Mouse (Mus musculus) intestine, postnatal 0 days (tissue): ENCODE data around the gene Il21. TPM values are rescaled to one million over a fixed set of nuclear protein-coding genes. Genes with fewer than 3 reads are reported as not detected.
A peak's percentile ranks its signal among the peaks of the same experiment; 100 is the strongest.

Source experiments
- ATAC-seq: fragments of 200-750 bp; cut with Nextera tagmentation; 2 replicates; pipeline ENCODE4 v1.8.0; 2017; ENCODE audit warnings: mild to moderate bottlenecking, moderate TSS enrichment, moderate library complexity
- H3K27ac ChIP-seq: fragments of 300-500 bp; sonication (generic); 2 replicates; pipeline ENCODE4 v1.5.1; 2014; ENCODE audit warnings: mild to moderate bottlenecking, low read depth, low read length, moderate library complexity
- H3K27me3 ChIP-seq: fragments of 300-500 bp; sonication (generic); replicated peaks from 2 replicates; pipeline ENCODE4 v1.6.1; 2014; ENCODE audit warnings: low read length, mixed read lengths; ENCODE audit not compliant: control insufficient read depth, insufficient read depth
- H3K36me3 ChIP-seq: fragments of 300-500 bp; sonication (generic); 2 replicates; pipeline ENCODE4 v1.6.1; 2014; ENCODE audit warnings: mild to moderate bottlenecking, moderate library complexity; ENCODE audit not compliant: control insufficient read depth, insufficient read depth
- H3K4me1 ChIP-seq: fragments of 300-500 bp; sonication (generic); replicated peaks from 2 replicates; pipeline ENCODE4 v1.6.1; 2014; ENCODE audit warnings: antibody characterized with exemption, low read length, mixed read lengths; ENCODE audit not compliant: control insufficient read depth, insufficient read depth
- H3K4me2 ChIP-seq: fragments of 300-500 bp; sonication (generic); replicated peaks from 2 replicates; pipeline ENCODE4 v1.6.1; 2014; ENCODE audit warnings: low read depth, mild to moderate bottlenecking, moderate library complexity
- H3K4me3 ChIP-seq: fragments of 300-500 bp; sonication (generic); 2 replicates; pipeline ENCODE4 v1.5.1; 2014; ENCODE audit warnings: low read depth, low read length
- H3K9ac ChIP-seq: fragments of 300-500 bp; sonication (generic); 2 replicates; pipeline ENCODE4 v1.6.1; 2014; ENCODE audit warnings: mild to moderate bottlenecking, low read depth, low read length
- H3K9me3 ChIP-seq: fragments of 300-500 bp; sonication (generic); 2 replicates; pipeline ENCODE4 v1.6.1; 2016; ENCODE audit warnings: mixed run types; ENCODE audit not compliant: control insufficient read depth
- CTCF ChIP-seq: sonication (generic); IDR thresholded peaks from 2 replicates; pipeline ENCODE4 v1.5.1; 2016; ENCODE audit warnings: low read depth, mild to moderate bottlenecking, control low read depth, antibody characterized with exemption, moderate library complexity
- WGBS: fragments of 180-500 bp; shearing (Covaris S2); extraction: QIAGEN DNeasy Blood & Tissue Kit; methylation state at CpG from one replicate; pipeline ENCODE4 v1.1.7; 2014; 5-methylcytosine and 5-hydroxymethylcytosine counted together
- polyA plus RNA-seq: library from polyadenylated mRNA; unstranded; fragments of >200 nt; fragmentation: Nextera tagmentation; extraction: Ambion mirVana; gene quantifications from 2 replicates; pipeline ENCODE4 v1.2.1, GENCODE M21; 2015

Il21 gene
- not detected in 2 replicates for polyA plus RNA-seq

- 81% methylated on average over 7 of the region's 7 CpGs for WGBS
These were observed at the start of gene Il21 for GRCm38 (mm10) chr3:37232586-37233222. Gene Il21, minus strand, starts transcription at chr3:37232636.

GRCm38 (mm10) chr3:37280871-37281270 lies 48.4 kb upstream of the Il21 start:
- Histone ChIP-seq H3K4me3 (no peak overlapping the region), H3K4me2 (no peak overlapping the region), H3K27ac (no peak overlapping the region), H3K9me3 (no peaks in the 10 kb centered on the region), H3K36me3 (no peaks in the 10 kb centered on the region), H3K4me1 (no peaks in the 10 kb centered on the region), H3K27me3 (no peaks in the 10 kb centered on the region), H3K9ac (no peak overlapping the region)
- ATAC-seq, result no peak
- no peak for TF ChIP-seq CTCF
- 68% methylated on average over 8 of the region's 8 CpGs for WGBS

More at GRCm38 (mm10) chr3:37232586-37233222, at the start of gene Il21:
- TF ChIP-seq CTCF, result no peak
- Histone ChIP-seq H3K4me3 (no peak within 1 kb of the TSS), H3K9ac (no peak within 1 kb of the TSS), H3K27ac (no peak within 1 kb of the TSS), H3K4me2 (no peak within 1 kb of the TSS), H3K4me1 (no peaks in the 10 kb centered on the region), H3K36me3 (no peaks in the 10 kb centered on the region), H3K27me3 (no peaks in the 10 kb centered on the region), H3K9me3 (no peaks in the 10 kb centered on the region)
- no peak for ATAC-seq

- Histone ChIP-seq H3K4me2 (no peak overlapping the region), H3K4me3 (no peak overlapping the region), H3K27ac (no peak overlapping the region), H3K9ac (no peak overlapping the region), H3K36me3 (no peaks in the 10 kb centered on the region), H3K27me3 (no peaks in the 10 kb centered on the region), H3K4me1 (no peaks in the 10 kb centered on the region), H3K9me3 (no peaks in the 10 kb centered on the region)
- no peak for ATAC-seq
- TF ChIP-seq CTCF, result no peak
- 87% methylated on average over 1 of the region's 1 CpGs for WGBS
These were observed 47.8 kb upstream of the Il21 start for GRCm38 (mm10) chr3:37280221-37280620.

GRCm38 (mm10) chr3:37274661-37275060 lies 42.2 kb upstream of the Il21 start:
- H3K27ac ChIP-seq, result no peak overlapping the region
- WGBS, result 74% methylated on average over 6 of the region's 6 CpGs
- no peak for TF ChIP-seq CTCF

GRCm38 (mm10) chr3:37273092-37273491 lies 40.7 kb upstream of the Il21 start:
- Histone ChIP-seq H3K27me3 (no peaks in the 10 kb centered on the region), H3K4me1 (no peaks in the 10 kb centered on the region), H3K4me2 (no peak overlapping the region), H3K9me3 (no peaks in the 10 kb centered on the region), H3K9ac (no peak overlapping the region), H3K27ac (no peak overlapping the region), H3K4me3 (no peak overlapping the region), H3K36me3 (no peaks in the 10 kb centered on the region)
- TF ChIP-seq CTCF, result no peak
- WGBS, result 78% methylated on average over 7 of the region's 7 CpGs
- no peak for ATAC-seq

More at GRCm38 (mm10) chr3:37274661-37275060, 42.2 kb upstream of the Il21 start:
- H3K4me3 ChIP-seq, result no peak overlapping the region
- no peak overlapping the region for H3K9ac ChIP-seq
- no peaks in the 10 kb centered on the region for H3K4me1 ChIP-seq
- no peak for ATAC-seq
- no peaks in the 10 kb centered on the region for H3K36me3 ChIP-seq
- no peak overlapping the region for H3K4me2 ChIP-seq
- no peaks in the 10 kb centered on the region for H3K9me3 ChIP-seq
- no peaks in the 10 kb centered on the region for H3K27me3 ChIP-seq

GRCm38 (mm10) chr3:37271209-37271608 lies 38.8 kb upstream of the Il21 start:
- peak; percentile 83 for TF ChIP-seq CTCF
- Histone ChIP-seq H3K36me3 (no peaks in the 10 kb centered on the region), H3K4me3 (no peak overlapping the region), H3K9ac (no peak overlapping the region), H3K4me2 (no peak overlapping the region), H3K9me3 (no peaks in the 10 kb centered on the region), H3K27me3 (no peaks in the 10 kb centered on the region), H3K4me1 (no peaks in the 10 kb centered on the region), H3K27ac (no peak overlapping the region)
- WGBS, result 3% methylated on average over 1 of the region's 1 CpGs
- ATAC-seq, result no peak

- ATAC-seq, result no peak
- H3K4me3 ChIP-seq, result no peak overlapping the region
- H3K9ac ChIP-seq, result no peak overlapping the region
- no peaks in the 10 kb centered on the region; the same call in 1 of the 2 replicates for H3K27me3 ChIP-seq
- no peak overlapping the region for H3K4me2 ChIP-seq
- no peak for TF ChIP-seq CTCF
- H3K4me1 ChIP-seq, result no peaks in the 10 kb centered on the region
- H3K36me3 ChIP-seq, result no peaks in the 10 kb centered on the region
- H3K27ac ChIP-seq, result no peak overlapping the region
- WGBS, result 82% methylated on average over 4 of the region's 4 CpGs
- H3K9me3 ChIP-seq, result no peaks in the 10 kb centered on the region
These were observed 37.5 kb upstream of the Il21 start for GRCm38 (mm10) chr3:37269926-37270325.
